Mouse (Mus musculus) stomach, embryonic 14.5 days (tissue): Measurements from ENCODE around the gene Phldb2. TPM values are rescaled to one million over a fixed set of nuclear protein-coding genes. Genes with fewer than 3 reads are reported as not detected.

Experiments used
- ATAC-seq: fragments of 200-750 bp; cut with Nextera tagmentation; 2 replicates; pipeline ENCODE4 v1.8.0; 2017; ENCODE audit warnings: low read depth, moderate TSS enrichment; ENCODE audit not compliant: insufficient number of reproducible peaks, insufficient read depth, low FRiP score
- H3K27ac ChIP-seq: fragments of 300-500 bp; sonication (generic); 2 replicates; pipeline ENCODE4 v1.5.1; 2014; ENCODE audit warnings: mild to moderate bottlenecking, low read length, moderate library complexity, mixed read lengths
- H3K27me3 ChIP-seq: fragments of 300-500 bp; sonication (generic); 2 replicates; pipeline ENCODE4 v1.6.1; 2014; ENCODE audit warnings: low read length, control low read depth, mixed read lengths; ENCODE audit not compliant: control insufficient read depth, insufficient read depth
- H3K36me3 ChIP-seq: fragments of 300-500 bp; sonication (generic); 2 replicates; pipeline ENCODE4 v1.6.1; 2014; ENCODE audit warnings: mild to moderate bottlenecking, control low read depth, low read length, moderate library complexity, mixed read lengths; ENCODE audit not compliant: control insufficient read depth, insufficient read depth
- H3K4me1 ChIP-seq: fragments of 300-500 bp; sonication (generic); 2 replicates; pipeline ENCODE4 v1.6.1; 2014; ENCODE audit warnings: low read length, control low read depth, mixed read lengths; ENCODE audit not compliant: control insufficient read depth, insufficient read depth
- H3K4me2 ChIP-seq: fragments of 300-500 bp; sonication (generic); replicated peaks from 2 replicates; pipeline ENCODE4 v1.6.1; 2014; ENCODE audit warnings: low read depth, low read length, control low read depth
- H3K4me3 ChIP-seq: fragments of 300-500 bp; sonication (generic); 2 replicates; pipeline ENCODE4 v1.5.1; 2014; ENCODE audit warnings: low read depth, low read length, control low read depth
- H3K9ac ChIP-seq: fragments of 300-500 bp; sonication (generic); replicated peaks from 2 replicates; pipeline ENCODE4 v1.6.1; 2014; ENCODE audit warnings: low read depth, mild to moderate bottlenecking, control low read depth, low read length, moderate library complexity, mixed read lengths
- H3K9me3 ChIP-seq: fragments of 300-500 bp; sonication (generic); 2 replicates; pipeline ENCODE4 v1.6.1; 2016; ENCODE audit warnings: low read depth, low read length, control low read depth; ENCODE audit not compliant: control insufficient read depth
- WGBS: fragments of 180-500 bp; shearing (Covaris S2); extraction: QIAGEN DNeasy Blood & Tissue Kit; methylation state at CpG from one replicate; pipeline ENCODE4 v1.1.7; 2014; 5-methylcytosine and 5-hydroxymethylcytosine counted together
- polyA plus RNA-seq: library from polyadenylated mRNA; unstranded; fragments of >200 nt; fragmentation: Nextera tagmentation; extraction: Ambion mirVana; gene quantifications from 2 replicates; pipeline ENCODE4 v1.2.1, GENCODE M21; 2014

Phldb2 gene
- polyA plus RNA-seq, 1 experiment from 2014 or later, result 29.7 TPM

DNA sequence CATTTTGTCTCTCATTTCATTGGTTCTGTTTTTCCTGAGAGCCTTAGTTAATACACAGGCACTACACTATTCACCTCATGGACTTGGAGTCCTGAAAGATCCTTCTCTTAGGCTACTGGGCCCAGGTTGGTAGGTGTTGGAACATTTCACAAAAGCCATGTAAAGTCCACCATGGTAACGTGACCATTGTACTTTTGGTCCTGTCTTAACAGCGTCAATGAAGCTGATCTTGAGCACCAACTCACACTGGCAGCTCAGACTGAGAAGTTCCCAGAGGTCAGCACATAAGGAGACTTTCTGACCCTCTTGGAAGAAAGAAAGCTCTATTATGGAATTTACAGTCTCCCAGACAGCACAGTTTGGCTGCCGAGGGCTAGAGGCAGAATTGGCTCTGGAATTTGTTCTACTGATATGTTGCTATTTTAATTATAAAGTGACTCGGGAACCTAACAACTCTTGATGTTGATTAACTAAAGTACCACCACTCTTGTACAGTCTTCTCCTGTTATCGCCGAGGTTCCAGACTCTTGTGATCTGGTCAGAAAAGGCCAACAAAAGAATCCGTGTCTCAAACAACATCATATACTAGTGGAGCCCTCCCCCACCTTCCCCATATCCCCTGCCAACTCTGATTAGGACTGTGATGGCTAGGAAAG is 72.1 kb downstream of the Phldb2 start:
- H3K27me3 ChIP-seq, result no peaks in the 10 kb centered on the region
- no peak for ATAC-seq
- H3K9ac ChIP-seq, result no peak overlapping the region
- no peaks in the 10 kb centered on the region for H3K36me3 ChIP-seq
- H3K4me2 ChIP-seq, result no peak overlapping the region
- no peaks in the 10 kb centered on the region for H3K9me3 ChIP-seq
- no peak overlapping the region for H3K4me3 ChIP-seq
- H3K27ac ChIP-seq, result no peak overlapping the region
- H3K4me1 ChIP-seq, result no peaks in the 10 kb centered on the region
- WGBS, result 79% methylated on average over 7 of the region's 7 CpGs

DNA sequence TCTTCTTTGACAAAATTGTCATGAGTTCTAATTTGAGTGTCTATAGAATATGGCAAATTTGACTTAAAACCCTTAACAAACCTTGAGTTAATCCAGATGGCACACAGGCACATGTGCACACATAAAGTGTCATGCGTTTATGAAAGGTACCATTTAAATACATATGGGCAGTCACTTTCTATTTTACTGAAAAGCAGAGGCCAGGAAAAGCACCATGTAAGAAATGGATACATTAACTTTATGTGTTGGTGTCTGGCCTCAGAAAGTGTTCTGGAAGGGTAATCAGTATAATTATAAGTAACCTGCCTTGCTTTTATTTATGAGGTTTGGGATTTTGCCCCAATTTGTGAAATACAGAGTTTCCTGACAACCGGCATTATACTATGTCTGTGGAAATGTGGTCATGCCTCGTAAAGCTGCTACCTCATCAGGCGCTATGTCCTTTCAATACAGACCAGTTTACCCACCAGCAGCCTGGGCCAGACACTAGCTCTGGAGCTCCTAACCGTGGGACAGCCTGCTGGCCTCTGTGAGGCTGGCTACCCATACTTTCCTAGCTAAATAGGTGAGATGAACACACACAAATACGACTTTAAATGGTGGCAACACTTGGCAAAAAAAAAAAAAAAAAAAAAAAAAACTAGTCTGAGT is 73.2 kb downstream of the Phldb2 start:
- WGBS, result 84% methylated on average over 6 of the region's 6 CpGs
- H3K4me2 ChIP-seq, result no peak overlapping the region
- H3K9ac ChIP-seq, result no peak overlapping the region
- H3K4me1 ChIP-seq, result no peaks in the 10 kb centered on the region
- ATAC-seq, result no peak
- no peaks in the 10 kb centered on the region for H3K27me3 ChIP-seq
- H3K4me3 ChIP-seq, result no peak overlapping the region
- no peaks in the 10 kb centered on the region for H3K36me3 ChIP-seq
- no peak overlapping the region for H3K27ac ChIP-seq
- H3K9me3 ChIP-seq, result no peaks in the 10 kb centered on the region

GRCm38 (mm10) chr16:45877739-45878138 is 75.7 kb downstream of the Phldb2 start:
- no peak overlapping the region for H3K9ac ChIP-seq
- no peaks in the 10 kb centered on the region for H3K4me1 ChIP-seq
- no peak for ATAC-seq
- H3K4me2 ChIP-seq, result no peak overlapping the region
- no peaks in the 10 kb centered on the region for H3K9me3 ChIP-seq
- no peaks in the 10 kb centered on the region for H3K36me3 ChIP-seq
- no peaks in the 10 kb centered on the region for H3K27me3 ChIP-seq
- H3K4me3 ChIP-seq, result no peak overlapping the region
- no peak overlapping the region for H3K27ac ChIP-seq
- 74% methylated on average over 1 of the region's 1 CpGs for WGBS

DNA sequence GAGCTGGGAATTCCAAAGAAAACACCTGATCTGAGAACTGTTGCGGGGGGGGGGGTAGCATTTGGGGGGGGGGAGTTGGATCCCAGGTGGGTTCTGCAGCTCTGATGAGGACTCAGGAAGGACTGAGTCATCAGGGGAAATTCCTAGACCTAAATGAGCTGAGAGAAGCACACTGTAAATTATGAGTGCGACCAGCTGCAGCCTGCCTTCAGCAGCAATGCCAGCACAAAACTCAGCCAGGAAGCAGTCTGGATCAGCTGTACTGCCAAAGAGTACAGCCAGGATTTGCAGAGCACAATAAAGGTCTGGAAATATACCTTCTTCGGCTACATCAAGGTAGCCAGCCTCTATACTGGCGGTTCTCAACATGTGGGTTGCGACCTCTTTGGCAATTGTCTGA is 76.2 kb downstream of the Phldb2 start:
- no peak overlapping the region for H3K4me2 ChIP-seq
- 70% methylated on average over 5 of the region's 5 CpGs for WGBS
- no peak overlapping the region for H3K9ac ChIP-seq
- no peaks in the 10 kb centered on the region for H3K36me3 ChIP-seq
- no peak overlapping the region for H3K27ac ChIP-seq
- no peak overlapping the region for H3K4me3 ChIP-seq
- no peaks in the 10 kb centered on the region for H3K4me1 ChIP-seq
- H3K27me3 ChIP-seq, result no peaks in the 10 kb centered on the region
- H3K9me3 ChIP-seq, result no peaks in the 10 kb centered on the region
- no peak for ATAC-seq

DNA sequence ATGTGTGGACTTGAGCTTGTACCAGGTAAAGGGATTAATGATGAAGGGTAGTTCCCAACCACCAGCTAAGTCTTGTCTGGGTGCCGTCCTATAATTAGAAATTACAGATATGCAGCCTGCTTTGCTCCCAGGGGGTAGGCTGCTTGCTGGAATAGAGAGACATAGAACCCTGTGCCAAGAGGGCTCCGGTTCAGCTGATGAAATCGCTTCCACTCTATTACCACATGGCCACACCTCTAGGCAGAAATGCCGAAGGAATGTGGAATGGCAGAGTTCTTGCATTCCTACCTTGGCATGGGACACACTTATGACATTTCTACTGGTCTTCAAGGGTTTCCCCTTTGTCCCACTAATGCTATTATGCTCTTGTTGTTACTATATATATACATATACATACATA is 80.0 kb downstream of the Phldb2 start:
- WGBS, result 81% methylated on average over 4 of the region's 4 CpGs
- no peak overlapping the region for H3K4me3 ChIP-seq
- no peak for ATAC-seq
- H3K9ac ChIP-seq, result no peak overlapping the region
- H3K9me3 ChIP-seq, result no peaks in the 10 kb centered on the region
- no peaks in the 10 kb centered on the region for H3K4me1 ChIP-seq
- no peaks in the 10 kb centered on the region for H3K27me3 ChIP-seq
- no peak overlapping the region for H3K27ac ChIP-seq
- H3K36me3 ChIP-seq, result no peaks in the 10 kb centered on the region
- no peak overlapping the region for H3K4me2 ChIP-seq

DNA sequence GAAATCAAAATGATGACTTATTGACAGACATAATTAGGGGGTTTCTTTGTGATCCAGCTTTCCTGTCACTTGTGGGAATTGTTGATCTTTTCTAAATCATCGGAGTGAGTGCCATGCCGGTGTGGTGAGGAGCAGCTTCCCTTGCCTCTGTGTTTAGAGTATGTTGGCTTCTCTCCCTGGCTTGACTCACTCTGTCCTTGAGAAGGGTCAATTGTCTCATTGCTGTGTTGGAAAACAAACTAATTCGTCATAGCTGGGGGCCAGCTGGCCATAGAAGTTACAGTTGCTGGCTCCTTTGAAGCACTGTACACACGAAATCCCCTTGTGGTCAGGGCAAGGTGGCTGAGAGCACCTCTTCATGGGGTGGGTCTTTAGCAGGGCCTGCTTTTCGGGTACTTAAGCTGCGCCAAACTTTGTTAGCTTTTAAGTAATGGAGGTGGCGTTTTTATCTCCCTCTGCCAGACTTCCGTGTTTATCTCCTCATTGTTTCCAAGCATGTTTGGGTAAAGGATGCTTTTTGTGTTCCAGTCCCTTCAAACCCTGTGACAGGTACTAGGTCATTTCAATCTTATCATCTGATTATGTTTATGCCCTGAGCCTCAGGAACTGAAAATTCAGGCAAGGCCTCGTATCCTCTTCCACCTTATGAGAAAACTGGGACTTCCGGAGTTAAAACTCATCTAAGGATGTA is 82.0 kb downstream of the Phldb2 start:
- H3K36me3 ChIP-seq, result no peaks in the 10 kb centered on the region
- 45% methylated on average over 10 of the region's 10 CpGs for WGBS
- H3K9me3 ChIP-seq, result no peaks in the 10 kb centered on the region
- H3K4me1 ChIP-seq, result no peaks in the 10 kb centered on the region
- H3K27ac ChIP-seq, result no peak overlapping the region
- H3K9ac ChIP-seq, result no peak overlapping the region
- H3K4me2 ChIP-seq, result no peak overlapping the region
- H3K27me3 ChIP-seq, result no peaks in the 10 kb centered on the region
- H3K4me3 ChIP-seq, result no peak overlapping the region
- no peak for ATAC-seq

GRCm38 (mm10) chr16:45870651-45871050 is 82.7 kb downstream of the Phldb2 start:
- H3K36me3 ChIP-seq, result no peaks in the 10 kb centered on the region
- H3K4me3 ChIP-seq, result no peak overlapping the region
- H3K9ac ChIP-seq, result no peak overlapping the region
- H3K27ac ChIP-seq, result no peak overlapping the region
- H3K9me3 ChIP-seq, result no peaks in the 10 kb centered on the region
- H3K4me1 ChIP-seq, result no peaks in the 10 kb centered on the region
- 17% methylated on average over 2 of the region's 2 CpGs for WGBS
- no peak overlapping the region for H3K4me2 ChIP-seq
- ATAC-seq, result no peak
- no peaks in the 10 kb centered on the region for H3K27me3 ChIP-seq

DNA sequence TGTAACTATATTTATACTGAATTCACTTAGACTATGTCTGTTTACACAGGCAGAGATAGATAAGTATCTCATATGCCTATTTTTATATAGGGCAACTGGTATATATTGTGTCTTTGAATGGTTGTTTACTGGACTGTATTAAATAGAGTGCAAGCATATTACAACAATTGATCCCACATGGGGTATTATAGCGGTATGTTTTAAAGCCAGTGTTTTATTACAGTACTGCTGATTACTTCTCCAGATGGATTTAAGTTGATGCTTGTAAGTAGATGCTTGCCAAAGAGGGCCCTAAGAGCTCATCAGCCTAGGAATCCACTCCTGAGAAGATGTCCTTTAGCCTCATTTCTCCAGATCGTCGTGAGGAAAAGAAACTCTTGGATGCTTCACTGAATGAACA is 84.4 kb downstream of the Phldb2 start:
- 61% methylated on average over 3 of the region's 3 CpGs for WGBS
- Histone ChIP-seq H3K27ac (no peak overlapping the region), H3K9ac (no peak overlapping the region), H3K4me3 (no peak overlapping the region), H3K27me3 (no peaks in the 10 kb centered on the region), H3K36me3 (no peaks in the 10 kb centered on the region), H3K4me2 (no peak overlapping the region), H3K9me3 (no peaks in the 10 kb centered on the region), H3K4me1 (no peaks in the 10 kb centered on the region)
- no peak for ATAC-seq
